Mouse (Mus musculus) small intestine, adult 2 months (tissue): ENCODE data around the gene Hibadh.

ENCODE experiments used
- CTCF ChIP-seq: fragments of 200-500 bp; IDR thresholded peaks from 2 replicates; pipeline ENCODE4 v1.5.1; 2012; ENCODE audit warnings: low read depth, mild to moderate bottlenecking, control low read depth, inconsistent platforms, low read length, moderate library complexity, mixed read lengths; ENCODE audit not compliant: insufficient replicate concordance, insufficient read length; ENCODE audit errors: extremely low read depth
- POLR2A ChIP-seq: fragments of 200-500 bp; IDR thresholded peaks from 2 replicates; pipeline ENCODE4 v1.6.1; 2012; ENCODE audit warnings: low read depth, mild to moderate bottlenecking, control low read depth, inconsistent platforms, low read length, moderate library complexity

- TF ChIP-seq CTCF (no peak), POLR2A (no peak)
Measured at GRCm38 (mm10) chr6:52645926-52646325, 5.7 kb upstream of the Hibadh start.
